Mouse (Mus musculus) retina, embryonic 14.5 days (tissue): ENCODE results near the gene Olfm2.
A peak's percentile ranks its signal among the peaks of the same experiment; 100 is the strongest.
"Not testable (repeated sequence)": the region's sequence is repeated elsewhere in the genome, so short reads cannot be mapped to it uniquely, and the experiment has no call there.

ENCODE experiments used
- DNase-seq: peaks from one replicate; pipeline ENCODE4 v3.0.0-alpha.2; 2015; ENCODE audit warnings: low spot score

The Olfm2 gene

GRCm38 (mm10) chr9:20652260-20652658 lies 93.9 kb downstream of the Olfm2 start:
- DNase-seq = peak; percentile 32

- peak; percentile 98 for DNase-seq
Measured at GRCm38 (mm10) chr9:20651602-20652259, 94.4 kb downstream of the Olfm2 start, which contains the start of gene Pin1. TSS of gene Pin1 (plus strand) at chr9:20652095.

DNA sequence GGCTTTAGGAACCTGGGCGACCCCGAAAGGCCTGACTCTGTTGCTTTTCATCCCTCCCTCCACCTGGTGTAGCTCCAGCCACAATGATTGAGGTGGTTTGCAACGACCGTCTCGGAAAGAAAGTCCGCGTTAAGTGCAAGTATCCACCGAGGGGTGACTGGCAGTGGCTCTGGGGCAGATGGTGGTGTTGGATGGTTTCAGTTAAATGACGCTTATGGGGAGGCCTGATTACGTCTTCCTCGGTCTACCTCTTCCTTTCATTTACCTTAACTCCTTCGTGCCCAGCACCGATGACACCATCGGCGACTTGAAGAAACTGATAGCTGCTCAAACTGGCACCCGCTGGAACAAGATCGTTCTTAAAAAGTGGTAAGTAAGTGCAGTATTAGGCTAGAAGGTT lies 101.0 kb downstream of the Olfm2 start:
- no peak for DNase-seq

DNA sequence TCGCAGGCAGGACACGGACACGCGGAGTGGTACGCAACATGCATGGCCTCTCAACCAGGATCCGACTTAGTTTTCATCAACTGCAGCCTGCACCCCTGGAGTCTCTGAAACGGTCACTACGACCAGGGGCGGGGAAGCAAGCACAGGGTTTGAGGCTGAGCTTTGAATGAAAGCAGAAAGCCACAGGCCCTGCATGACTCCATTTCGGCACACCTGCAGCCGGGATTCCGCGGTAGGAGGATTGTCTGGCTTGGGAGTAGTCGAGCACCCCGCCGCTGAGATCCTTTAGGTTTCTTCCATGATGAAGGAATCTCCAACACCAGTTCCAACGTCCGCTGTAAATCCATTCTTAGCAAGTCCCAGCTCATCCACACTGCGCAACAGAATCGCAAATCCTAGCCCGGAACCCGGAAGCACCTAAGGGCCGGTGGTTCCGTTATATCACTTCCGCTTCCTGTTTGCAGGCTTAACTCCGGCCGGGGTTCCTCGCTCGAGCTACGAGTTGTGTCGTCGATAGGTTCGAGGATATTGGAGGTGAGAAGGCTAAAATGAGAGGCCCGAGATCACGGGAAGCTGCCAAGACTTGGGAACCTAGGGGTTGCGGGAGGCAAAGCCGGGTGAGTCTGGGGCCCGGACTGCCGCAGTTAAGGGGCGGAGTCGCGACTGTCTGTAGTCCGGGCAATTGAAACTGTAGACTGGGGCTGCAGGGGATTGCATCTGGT lies 101.6 kb downstream of the Olfm2 start, which contains the start of gene Fbxl12:
Gene Fbxl12 (minus strand): TSS at position 408 of the 722 bp plus-strand sequence.
- peak; percentile 84 for DNase-seq

- no peak for DNase-seq
Measured at GRCm38 (mm10) chr9:20643781-20644180, 102.4 kb downstream of the Olfm2 start.

GRCm38 (mm10) chr9:20642896-20643466 lies 103.2 kb downstream of the Olfm2 start:
- peak; percentile 95 for DNase-seq

DNA sequence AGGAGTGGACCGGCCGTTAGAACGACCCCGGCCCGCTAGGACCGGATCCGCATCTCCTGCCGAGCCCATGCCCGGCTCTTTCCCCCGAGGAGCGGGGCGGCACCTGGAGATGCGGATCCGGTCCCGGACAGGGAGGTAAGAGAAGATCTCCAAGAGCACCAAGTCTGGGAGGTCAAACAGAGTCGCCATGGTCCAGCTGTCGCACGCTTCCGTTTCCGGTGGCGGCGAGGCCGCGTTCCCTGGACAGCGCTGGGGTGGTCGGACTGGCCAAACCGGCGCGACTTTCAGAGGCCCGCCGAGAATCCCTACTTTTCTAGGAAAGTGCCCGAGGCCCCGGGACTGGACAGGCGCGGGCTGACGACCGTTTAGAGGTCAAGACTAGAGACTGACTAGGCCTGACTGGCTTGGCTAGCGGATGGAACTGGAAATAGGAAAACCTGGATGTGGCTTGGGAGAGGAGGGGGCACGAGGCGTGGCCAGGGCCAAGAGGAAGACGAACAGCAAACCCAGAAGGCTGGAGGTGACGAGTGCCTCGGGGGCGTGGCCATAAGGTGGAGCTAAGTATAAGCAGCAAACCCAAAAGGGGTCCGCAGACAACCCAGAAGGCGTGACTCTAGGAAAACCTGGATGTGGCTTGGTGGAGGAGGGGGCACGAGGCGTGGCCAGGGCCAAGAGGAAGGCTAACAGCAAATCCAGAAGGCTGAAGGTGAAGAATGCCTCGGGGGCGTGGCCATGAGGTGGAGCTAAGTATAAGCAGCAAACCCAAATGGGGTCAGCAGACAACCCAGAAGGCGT lies 103.9 kb downstream of the Olfm2 start, which contains the start of gene Ubl5:
Gene Ubl5 (plus strand): TSS at position 778 of the 795 bp plus-strand sequence.
- peak; percentile 98 for DNase-seq

DNA sequence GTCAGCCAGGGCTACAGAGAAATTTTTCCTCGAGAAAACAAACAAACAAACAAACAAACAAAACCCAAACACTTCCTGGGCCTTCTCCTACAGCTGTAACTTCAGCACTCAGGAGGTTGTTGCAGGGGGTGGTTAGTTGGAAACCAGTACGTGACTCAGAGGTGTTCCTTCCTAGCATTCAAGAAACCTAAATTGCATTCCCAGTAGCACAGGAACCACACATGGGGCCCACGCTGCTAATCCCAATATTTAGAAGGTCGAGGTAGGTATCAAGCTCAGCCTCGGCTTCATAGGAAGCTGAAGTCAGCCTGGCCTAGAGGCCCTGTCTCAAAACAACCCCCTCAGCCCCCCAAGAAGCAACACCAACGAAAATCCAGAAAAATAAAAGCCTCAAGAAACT lies 104.6 kb downstream of the Olfm2 start:
- no peak for DNase-seq

DNA sequence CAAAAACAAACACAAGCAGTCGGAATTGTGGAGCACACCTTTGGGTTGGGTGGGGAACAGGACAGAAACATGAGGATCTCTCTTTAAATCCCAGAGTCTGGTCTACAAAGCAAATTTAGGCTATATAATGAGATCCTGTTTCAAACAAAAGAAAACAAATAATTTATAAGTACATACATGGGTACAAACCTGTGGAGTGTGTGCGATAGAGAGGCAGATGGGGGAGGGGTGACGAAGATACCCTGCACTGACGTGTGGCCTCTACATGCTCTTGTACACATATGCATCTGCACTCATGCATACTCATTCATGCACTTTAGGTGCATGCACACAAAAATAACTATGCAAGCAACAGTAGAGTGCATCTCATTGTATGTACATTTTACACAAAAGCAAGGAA lies 106.7 kb downstream of the Olfm2 start:
- DNase-seq = no peak

DNA sequence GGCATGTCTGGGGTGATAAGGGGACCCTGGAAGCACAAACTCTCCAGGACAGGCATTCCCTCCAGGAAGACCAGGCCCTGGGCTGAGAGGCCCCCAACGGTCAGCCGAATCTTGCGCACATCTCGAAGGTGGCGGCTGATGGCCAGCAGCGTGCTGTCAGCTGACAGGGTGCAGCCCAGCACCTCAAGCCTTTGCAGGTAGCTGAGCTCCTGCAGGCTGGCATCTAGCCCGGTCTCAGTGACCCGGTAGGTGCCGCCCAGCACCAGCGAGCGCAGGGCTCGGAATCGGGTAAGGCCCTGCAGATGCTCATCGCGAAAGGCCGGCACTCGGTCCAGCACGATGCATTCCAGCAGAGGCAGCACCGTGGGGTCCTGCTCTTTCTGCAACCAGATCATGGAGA lies 107.6 kb downstream of the Olfm2 start:
- no peak for DNase-seq

- no peak for DNase-seq
Measured at GRCm38 (mm10) chr9:20636790-20637189, 109.4 kb downstream of the Olfm2 start.

DNA sequence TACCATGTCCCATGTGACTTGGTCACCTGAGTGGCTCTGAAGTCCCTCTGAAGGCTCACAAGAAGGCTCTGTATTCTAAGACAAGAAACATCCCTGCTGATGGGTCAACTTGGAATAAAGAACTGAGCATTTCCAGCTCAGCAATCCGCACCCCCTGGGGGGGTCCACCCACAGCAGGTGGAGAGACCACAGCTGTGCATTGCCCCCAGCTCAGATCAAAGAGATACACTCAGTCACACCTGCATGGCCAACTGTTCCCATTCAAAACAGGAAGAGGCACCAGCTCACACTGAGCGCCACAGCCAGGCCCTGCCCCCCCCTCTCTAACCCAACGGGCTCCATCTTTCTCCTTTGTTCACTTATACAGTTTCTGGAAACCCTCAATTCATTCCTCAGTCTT lies 109.9 kb downstream of the Olfm2 start:
- no peak for DNase-seq

DNA sequence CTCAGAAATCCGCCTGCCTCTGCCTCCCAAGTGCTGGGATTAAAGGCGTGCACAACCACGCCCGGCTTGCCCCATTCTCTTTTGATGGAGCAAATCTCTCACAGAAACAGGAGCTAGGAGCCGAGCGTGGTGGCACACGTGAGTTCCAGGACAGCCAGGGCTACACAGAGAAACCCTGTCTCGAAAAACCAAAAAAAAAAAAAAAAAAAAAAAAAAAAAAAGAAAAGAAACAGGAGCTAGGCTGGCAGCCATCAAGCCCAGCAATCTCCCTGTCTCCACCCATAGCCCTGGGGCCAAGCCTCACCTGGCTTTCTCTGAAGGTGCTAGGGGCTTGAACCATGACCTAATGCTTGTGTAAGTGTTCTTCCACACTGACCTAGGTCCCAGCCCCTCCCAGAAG lies 110.5 kb downstream of the Olfm2 start:
- not testable (repeated sequence) for DNase-seq

- DNase-seq = no peak
Measured at GRCm38 (mm10) chr9:20631332-20631731, 114.8 kb downstream of the Olfm2 start.
